Mouse (Mus musculus) frontal cortex, postnatal 25 days (tissue): ENCODE results near the gene Mthfr.
"Not testable (repeated sequence)": the region's sequence is repeated elsewhere in the genome, so short reads cannot be mapped to it uniquely, and the experiment has no call there.

Source experiments
- DNase-seq, 2 experiments: peaks; one replicate each; pipeline ENCODE4 v3.0.0; 2022; ENCODE audit warnings: low spot score in 2 of 2

Gene Mthfr

GRCm38 (mm10) chr4:148040029-148040830 is 1.4 kb downstream of the Mthfr start:
- no peak for DNase-seq

GRCm38 (mm10) chr4:148040933-148041610 is 2.2 kb downstream of the Mthfr start:
- peak in 1 of 2 experiments; percentile 36 for DNase-seq

GRCm38 (mm10) chr4:148041611-148042191 is 2.8 kb downstream of the Mthfr start:
- no peak for DNase-seq

GRCm38 (mm10) chr4:148043327-148043726 is 4.5 kb downstream of the Mthfr start:
- DNase-seq, result not testable (repeated sequence)

- DNase-seq, result no peak
These were observed 5.2 kb downstream of the Mthfr start for GRCm38 (mm10) chr4:148044113-148044512.

- no peak for DNase-seq
These were observed 7.7 kb downstream of the Mthfr start for GRCm38 (mm10) chr4:148046450-148047031.

GRCm38 (mm10) chr4:148050396-148050914 is 11.6 kb downstream of the Mthfr start:
- not testable (repeated sequence) for DNase-seq

GRCm38 (mm10) chr4:148051046-148051776 is 12.3 kb downstream of the Mthfr start:
- no peak for DNase-seq

- no peak for DNase-seq
These were observed 13.0 kb downstream of the Mthfr start for GRCm38 (mm10) chr4:148051886-148052285.

- DNase-seq, result no peak
These were observed 14.1 kb downstream of the Mthfr start for GRCm38 (mm10) chr4:148052976-148053375.

GRCm38 (mm10) chr4:148053417-148053920 is 14.6 kb downstream of the Mthfr start:
- DNase-seq, result peak; percentile 35 to 55

- no peak for DNase-seq
These were observed 16.3 kb downstream of the Mthfr start for GRCm38 (mm10) chr4:148054961-148055695.

- no peak for DNase-seq
These were observed 17.4 kb downstream of the Mthfr start for GRCm38 (mm10) chr4:148056246-148056645.

- no peak for DNase-seq
These were observed 17.9 kb downstream of the Mthfr start for GRCm38 (mm10) chr4:148056801-148057200.

GRCm38 (mm10) chr4:148057661-148058209 is 18.9 kb downstream of the Mthfr start:
- no peak for DNase-seq

- no peak for DNase-seq
These were observed 19.4 kb downstream of the Mthfr start for GRCm38 (mm10) chr4:148058218-148058819.

GRCm38 (mm10) chr4:148058993-148059392 is 20.1 kb downstream of the Mthfr start:
- no peak for DNase-seq

- no peak for DNase-seq
These were observed 21.5 kb downstream of the Mthfr start for GRCm38 (mm10) chr4:148060120-148061085.

GRCm38 (mm10) chr4:148061086-148061480 is 22.2 kb downstream of the Mthfr start:
- no peak for DNase-seq
